Mouse (Mus musculus) olfactory bulb, adult 2 months (tissue): ENCODE measurements around the gene Sell.

Experiments used
- CTCF ChIP-seq: fragments of 200-500 bp; IDR thresholded peaks from 2 replicates; pipeline ENCODE4 v1.5.1; 2012; ENCODE audit warnings: low read depth, mild to moderate bottlenecking, low read length, moderate library complexity; ENCODE audit not compliant: insufficient read depth
- POLR2A ChIP-seq: fragments of 200-500 bp; IDR thresholded peaks from 2 replicates; pipeline ENCODE4 v1.6.1; 2012; ENCODE audit warnings: mild to moderate bottlenecking, low read depth, low read length, moderate library complexity; ENCODE audit not compliant: insufficient read depth

- TF ChIP-seq POLR2A (no peak), CTCF (no peak)
Measured at GRCm38 (mm10) chr1:164079091-164079490, 17.3 kb downstream of the Sell start.
